ENCODE assay signal across 24 mouse cellular contexts in genomic region chr3:105040983-105041625, GRCm38 (mm10). TPM values are rescaled to one million over a fixed set of nuclear protein-coding genes. Genes with fewer than 3 reads are reported as not detected.
DNase-seq lines count a peak whose midpoint lies in the region; ATAC-seq and TF ChIP-seq lines count a peak whose summit lies in the region.
"Had no signal": no experiment of that assay in that cellular context is flagged by ENCODE, and none has a peak within 500 bp of the region (broad histone marks: within the 10 kb centered on the region; RNA-seq: fewer than 3 reads in every experiment).

No protein-coding gene starts in this region.

- no peak for TF ChIP-seq CTCF in left cerebral cortex, adult 2 months (IDR thresholded peaks at IDR 0.05)

- H3K4me2 ChIP-seq in midbrain, embryonic 11.5 days, result no peak overlapping the region
- H3K4me2 ChIP-seq in midbrain, embryonic 14.5 days (ENCODE audit: low read length), result no peak overlapping the region
- no peak overlapping the region for H3K4me2 ChIP-seq in stomach, embryonic 16.5 days (ENCODE audit: low read depth, low read length)

- 0 out of 2 replicates have a peak, but pooled peaks cover 2% of the 10 kb centered on the region for H3K4me1 ChIP-seq in midbrain, embryonic 11.5 days (ENCODE audit: control insufficient read depth, insufficient read depth, low read length)
- H3K4me1 ChIP-seq in midbrain, embryonic 14.5 days (ENCODE audit: control insufficient read depth, insufficient read depth, low read length), result 0 out of 2 replicates have a peak, but pooled peaks cover 14% of the 10 kb centered on the region
- H3K4me1 ChIP-seq in brown adipose tissue, adult 24 weeks (ENCODE audit: control insufficient read depth, insufficient read depth, insufficient read length, low read length), result peaks cover 54% of the 10 kb centered on the region
- H3K4me1 ChIP-seq in stomach, embryonic 16.5 days (ENCODE audit: control insufficient read depth, insufficient read depth, low read length), result 0 out of 2 replicates have a peak, but pooled peaks cover 12% of the 10 kb centered on the region

- no peaks in the 10 kb centered on the region for H3K27me3 ChIP-seq in midbrain, embryonic 11.5 days (ENCODE audit: control insufficient read depth, insufficient read depth, low read length)
- H3K27me3 ChIP-seq in midbrain, embryonic 14.5 days (ENCODE audit: control insufficient read depth, insufficient read depth, low read length), result no peaks in the 10 kb centered on the region
- no peaks in the 10 kb centered on the region for H3K27me3 ChIP-seq in stomach, embryonic 16.5 days (ENCODE audit: control insufficient read depth, insufficient read depth, low read length)
- H3K27me3 ChIP-seq: Patski had no signal

- intact Hi-C loops in left cerebral cortex, adult 2 months (cut with DNase I), result no loop called here

- 92% methylated on average over 9 of the region's 9 CpGs for WGBS in midbrain, embryonic 11.5 days
- WGBS in midbrain, embryonic 14.5 days, result 95% methylated on average over 9 of the region's 9 CpGs
- WGBS in stomach, embryonic 16.5 days, result 76% methylated on average over 9 of the region's 9 CpGs

- H3K4me3 ChIP-seq in midbrain, embryonic 11.5 days (ENCODE audit: low read depth, low read length), result no peak overlapping the region
- no peak overlapping the region for H3K4me3 ChIP-seq in midbrain, embryonic 14.5 days (replicated peaks; ENCODE audit: low read depth, low read length)
- H3K4me3 ChIP-seq in brown adipose tissue, adult 24 weeks (ENCODE audit: insufficient read depth, low read depth, low read length), result no peak overlapping the region
- H3K4me3 ChIP-seq in stomach, embryonic 16.5 days (replicated peaks; ENCODE audit: low read length), result no peak overlapping the region
- no peak overlapping the region for H3K4me3 ChIP-seq in left cerebral cortex, adult 2 months
- H3K4me3 ChIP-seq: erythroblast, embryonic 14.5 days; hindbrain, embryonic 10.5 days; limb, embryonic 10.5 days had no signal

- H3K9me3 ChIP-seq in midbrain, embryonic 11.5 days (ENCODE audit: control insufficient read depth, low read length), result no peaks in the 10 kb centered on the region
- no peaks in the 10 kb centered on the region for H3K9me3 ChIP-seq in midbrain, embryonic 14.5 days (ENCODE audit: control insufficient read depth, low read length)
- H3K9me3 ChIP-seq in stomach, embryonic 16.5 days (replicated peaks; ENCODE audit: control insufficient read depth, low read length), result no peaks in the 10 kb centered on the region
- H3K9me3 ChIP-seq: hindbrain, embryonic 10.5 days; limb, embryonic 10.5 days had no signal

- H3K36me3 ChIP-seq in midbrain, embryonic 11.5 days (ENCODE audit: control insufficient read depth, insufficient read depth, low read length), result peaks cover 3% of the 10 kb centered on the region; the same call in 1 of the 2 replicates
- peaks cover 27% of the 10 kb centered on the region for H3K36me3 ChIP-seq in midbrain, embryonic 14.5 days (ENCODE audit: control insufficient read depth, insufficient read depth, low read length)
- no peaks in the 10 kb centered on the region; the same call in none of the 2 replicates for H3K36me3 ChIP-seq in stomach, embryonic 16.5 days (ENCODE audit: control insufficient read depth, insufficient read depth, low read length)

- H3K9ac ChIP-seq in midbrain, embryonic 11.5 days (ENCODE audit: low read length), result no peak overlapping the region
- H3K9ac ChIP-seq in midbrain, embryonic 14.5 days (replicated peaks; ENCODE audit: low read length), result no peak overlapping the region
- no peak overlapping the region for H3K9ac ChIP-seq in stomach, embryonic 16.5 days (ENCODE audit: low read length)
- H3K9ac ChIP-seq: liver, embryonic 14.5 days had no signal

- peak; percentile 69 for ATAC-seq in frontal cortex, adult (ENCODE audit: low TSS enrichment)
- 0 out of 2 replicates have a peak, but pooled peaks have one; percentile 16 for ATAC-seq in midbrain, embryonic 11.5 days (ENCODE audit: low FRiP score)
- ATAC-seq in midbrain, embryonic 14.5 days (ENCODE audit: low FRiP score, low TSS enrichment), result no peak
- ATAC-seq in stomach, embryonic 16.5 days (ENCODE audit: insufficient read depth, low FRiP score), result peak; percentile 76; the same call in 1 of the 2 replicates
- ATAC-seq: Patski had no signal

- DNase-seq in frontal cortex, postnatal 14 days (ENCODE audit: low spot score in 2 of 2), result no peak
- no peak for DNase-seq in midbrain, embryonic 11.5 days (ENCODE audit: low spot score, missing footprints)
- no peak for DNase-seq in midbrain, embryonic 14.5 days
- DNase-seq in left cerebral cortex, adult 2 months (ENCODE audit: extremely low spot score in 1 of 2, low spot score in 2 of 2), result no peak
- DNase-seq: adrenal gland, postnatal 36 days; B cell, adult 2 months; cerebellum, postnatal 14 days; embryo, embryonic 11 days; layer of hippocampus, postnatal 36 days; lung, postnatal 14 days had no signal

- no peak overlapping the region for H3K27ac ChIP-seq in midbrain, embryonic 11.5 days (ENCODE audit: low read depth, low read length)
- no peak overlapping the region for H3K27ac ChIP-seq in midbrain, embryonic 14.5 days (replicated peaks; ENCODE audit: low read depth, low read length)
- H3K27ac ChIP-seq in brown adipose tissue, adult 24 weeks (replicated peaks; ENCODE audit: low read depth, low read length), result 0 out of 2 replicates have a peak overlapping the region, but pooled peaks have one; percentile 12
- peak overlapping the region; percentile 74 for H3K27ac ChIP-seq in stomach, embryonic 16.5 days (ENCODE audit: low read length)
- H3K27ac ChIP-seq in left cerebral cortex, adult 2 months, result no peak overlapping the region
- H3K27ac ChIP-seq: hindbrain, embryonic 10.5 days; kidney, postnatal 0 days; limb, embryonic 10.5 days; liver, embryonic 14.5 days had no signal

RNA-seq across cellular contexts. Expression of gene Cttnbp2nl, which starts 11.8 kb away (rescaled TPM):
- 47.4 and 51.4 TPM in 2 replicates for polyA plus RNA-seq in midbrain, embryonic 11.5 days (2014; fragmentation: Nextera tagmentation; extraction: Ambion mirVana)
- 36.5 and 59.7 TPM in 2 replicates for polyA plus RNA-seq in midbrain, embryonic 14.5 days (2014; fragmentation: Nextera tagmentation; extraction: Ambion mirVana)
- polyA plus RNA-seq in brown adipose tissue, adult 24 weeks (2012; ENCODE audit: insufficient read depth, insufficient read length, missing spikeins), result 6.3 and 10.6 TPM in 2 replicates
- polyA plus RNA-seq in stomach, embryonic 16.5 days (2015; fragmentation: Nextera tagmentation; extraction: Ambion mirVana), result 25.8 and 28.7 TPM in 2 replicates
- total RNA-seq in left cerebral cortex, adult 2 months (2021), result 10 to 100 TPM; 23.8 to 27.9 TPM

RNA-seq across cellular contexts. Expression of gene 4930564D02Rik, which starts 25.5 kb away (rescaled TPM):
- not detected in 2 replicates for polyA plus RNA-seq in midbrain, embryonic 11.5 days (2014; fragmentation: Nextera tagmentation; extraction: Ambion mirVana)
- not detected in 2 replicates for polyA plus RNA-seq in midbrain, embryonic 14.5 days (2014; fragmentation: Nextera tagmentation; extraction: Ambion mirVana)
- polyA plus RNA-seq in brown adipose tissue, adult 24 weeks (2012; ENCODE audit: insufficient read depth, insufficient read length, missing spikeins), result not detected in 2 replicates
- not detected in 2 replicates for polyA plus RNA-seq in stomach, embryonic 16.5 days (2015; fragmentation: Nextera tagmentation; extraction: Ambion mirVana)
- not detected for total RNA-seq in left cerebral cortex, adult 2 months (2021)
- total RNA-seq: adrenal gland, postnatal 36 days; gastrocnemius, postnatal 4 days; layer of hippocampus, adult 18-20 months; layer of hippocampus, postnatal 36 days; neutrophil, adult 5-6 weeks had no signal
- polyA plus RNA-seq: erythroblast, embryonic 14.5 days; heart, embryonic 14.5 days; hindbrain, embryonic 10.5 days; kidney, postnatal 0 days; limb, embryonic 10.5 days; liver, embryonic 14.5 days; Patski; thymus, postnatal 0 days had no signal

Comparison
In these comparisons a context has a peak if more than half of its experiments do, and no peak if none do; other contexts are left out.
1. H3K27ac ChIP-seq: peak in brown adipose tissue, adult 24 weeks (single experiment) and stomach, embryonic 16.5 days (single experiment); none in midbrain, embryonic 11.5 days (single experiment), midbrain, embryonic 14.5 days (single experiment) and left cerebral cortex, adult 2 months (single experiment).